Mouse (Mus musculus) kidney, adult 2 months (tissue): Measurements from ENCODE around the gene D930048N14Rik. TPM values are rescaled to one million over a fixed set of nuclear protein-coding genes. Genes with fewer than 3 reads are reported as not detected.

Source experiments
- DNase-seq: peaks from one replicate; pipeline ENCODE4 v3.0.0; 2021
- H3K27ac ChIP-seq: fragments of 200-500 bp; 2 replicates; pipeline ENCODE4 v1.5.1; 2012; ENCODE audit warnings: low read depth, low read length, control low read depth, inconsistent platforms; ENCODE audit not compliant: insufficient read depth
- H3K27me3 ChIP-seq: fragments of 200-500 bp; replicated peaks from 2 replicates; pipeline ENCODE4 v1.6.1; 2012; ENCODE audit warnings: mild to moderate bottlenecking, moderate library complexity, low read length, inconsistent platforms; ENCODE audit not compliant: control insufficient read depth, insufficient read depth
- H3K36me3 ChIP-seq: fragments of 200-500 bp; 2 replicates; pipeline ENCODE4 v1.6.1; 2012; ENCODE audit warnings: mild to moderate bottlenecking, moderate library complexity, low read length, inconsistent platforms; ENCODE audit not compliant: control insufficient read depth, insufficient read depth
- H3K4me1 ChIP-seq: fragments of 200-500 bp; 2 replicates; pipeline ENCODE4 v1.6.1; 2011; ENCODE audit warnings: low read length; ENCODE audit not compliant: control insufficient read depth, insufficient read depth
- H3K4me3 ChIP-seq: fragments of 200-500 bp; 2 replicates; pipeline ENCODE4 v1.5.1; 2011; ENCODE audit warnings: mild to moderate bottlenecking, low read depth, low read length, control low read depth; ENCODE audit not compliant: insufficient read depth
- CTCF ChIP-seq: fragments of 200-500 bp; conservative IDR thresholded peaks from 2 replicates; pipeline ENCODE4 v1.5.1; 2011; ENCODE audit warnings: low read depth, mild to moderate bottlenecking, control low read depth, low read length, moderate library complexity, mixed read lengths; ENCODE audit not compliant: insufficient read depth, insufficient read length
- POLR2A ChIP-seq: fragments of 200-500 bp; IDR thresholded peaks from one replicate; pipeline ENCODE4 v1.6.1; 2011; ENCODE audit warnings: low read depth, low read length, control low read depth
- WGBS: fragments of 180-500 bp; shearing (Covaris S2); methylation state at CpG from one replicate; pipeline ENCODE4 v1.1.7; 2018; 5-methylcytosine and 5-hydroxymethylcytosine counted together
- polyA plus RNA-seq: library from polyadenylated mRNA; depleted of rRNA; stranded (reverse); fragments of >200 nt; gene quantifications from 2 replicates; pipeline ENCODE4 v1.2.3, GENCODE M21; 2012; rRNA removed

Gene D930048N14Rik
- polyA plus RNA-seq = 10.7 and 13.7 TPM in 2 replicates

- H3K27ac ChIP-seq = peak within 1 kb of the TSS; percentile 74
- TF ChIP-seq CTCF (no peak), POLR2A (no peak)
- DNase-seq = peak; percentile 87
Measured at GRCm38 (mm10) chr11:51650691-51651515, at the start of gene D930048N14Rik, which contains the start of gene N4bp3. Gene D930048N14Rik, plus strand, starts transcription at chr11:51650954. Gene N4bp3, minus strand, starts transcription at chr11:51650842.

GRCm38 (mm10) chr11:51602253-51602652 lies 48.5 kb upstream of the D930048N14Rik start:
- Histone ChIP-seq H3K27ac (no peak overlapping the region), H3K4me1 (peaks cover 3% of the 10 kb centered on the region; the same call in 1 of the 2 replicates), H3K36me3 (peaks cover 28% of the 10 kb centered on the region), H3K27me3 (no peaks in the 10 kb centered on the region), H3K4me3 (no peak overlapping the region)
- 81% methylated on average over 3 of the region's 3 CpGs for WGBS
- DNase-seq = no peak
- no peak for TF ChIP-seq CTCF
- TF ChIP-seq POLR2A = no peak

More at GRCm38 (mm10) chr11:51650691-51651515, at the start of gene D930048N14Rik, which contains the start of gene N4bp3:
- H3K4me3 ChIP-seq = peak within 1 kb of the TSS; percentile 74
- no peaks in the 10 kb centered on the region for H3K27me3 ChIP-seq
- 2% methylated on average over 61 of the region's 70 CpGs for WGBS
- H3K36me3 ChIP-seq = no peaks in the 10 kb centered on the region
- H3K4me1 ChIP-seq = peaks cover 15% of the 10 kb centered on the region; the same call in 1 of the 2 replicates

GRCm38 (mm10) chr11:51605602-51606446 lies 44.9 kb upstream of the D930048N14Rik start:
- WGBS = under 1% methylated on average over 76 of the region's 81 CpGs
- Histone ChIP-seq H3K36me3 (peaks cover 15% of the 10 kb centered on the region; the same call in 1 of the 2 replicates), H3K4me3 (peak overlapping the region; percentile 71), H3K27ac (peak overlapping the region; percentile 74), H3K27me3 (no peaks in the 10 kb centered on the region), H3K4me1 (peaks cover 3% of the 10 kb centered on the region; the same call in 1 of the 2 replicates)
- no peak for TF ChIP-seq CTCF
- peak; percentile 25 for TF ChIP-seq POLR2A
- peak; percentile 97 for DNase-seq

GRCm38 (mm10) chr11:51606447-51607095 lies 44.2 kb upstream of the D930048N14Rik start, which contains the start of gene Hnrnpab:
Gene Hnrnpab, minus strand, starts transcription at chr11:51606847.
- DNase-seq = peak; percentile 99
- Histone ChIP-seq H3K4me3 (peak within 1 kb of the TSS; percentile 77), H3K4me1 (peaks cover 3% of the 10 kb centered on the region; the same call in 1 of the 2 replicates), H3K27ac (peak within 1 kb of the TSS; percentile 86), H3K27me3 (no peaks in the 10 kb centered on the region), H3K36me3 (peaks cover 13% of the 10 kb centered on the region; the same call in 1 of the 2 replicates)
- TF ChIP-seq POLR2A = peak; percentile 99
- no peak for TF ChIP-seq CTCF
- under 1% methylated on average over 91 of the region's 91 CpGs for WGBS

GRCm38 (mm10) chr11:51607096-51607738 lies 43.5 kb upstream of the D930048N14Rik start:
- H3K4me1 ChIP-seq = peaks cover 3% of the 10 kb centered on the region; the same call in 1 of the 2 replicates
- DNase-seq = no peak
- TF ChIP-seq POLR2A (no peak), CTCF (no peak)
- H3K27me3 ChIP-seq = no peaks in the 10 kb centered on the region
- peak overlapping the region; percentile 77 for H3K4me3 ChIP-seq
- H3K36me3 ChIP-seq = peaks cover 11% of the 10 kb centered on the region; the same call in 1 of the 2 replicates
- H3K27ac ChIP-seq = peak overlapping the region; percentile 86
- WGBS = 2% methylated on average over 15 of the region's 15 CpGs
